Mouse (Mus musculus): ENCODE data around the gene Tsr1.

DNA sequence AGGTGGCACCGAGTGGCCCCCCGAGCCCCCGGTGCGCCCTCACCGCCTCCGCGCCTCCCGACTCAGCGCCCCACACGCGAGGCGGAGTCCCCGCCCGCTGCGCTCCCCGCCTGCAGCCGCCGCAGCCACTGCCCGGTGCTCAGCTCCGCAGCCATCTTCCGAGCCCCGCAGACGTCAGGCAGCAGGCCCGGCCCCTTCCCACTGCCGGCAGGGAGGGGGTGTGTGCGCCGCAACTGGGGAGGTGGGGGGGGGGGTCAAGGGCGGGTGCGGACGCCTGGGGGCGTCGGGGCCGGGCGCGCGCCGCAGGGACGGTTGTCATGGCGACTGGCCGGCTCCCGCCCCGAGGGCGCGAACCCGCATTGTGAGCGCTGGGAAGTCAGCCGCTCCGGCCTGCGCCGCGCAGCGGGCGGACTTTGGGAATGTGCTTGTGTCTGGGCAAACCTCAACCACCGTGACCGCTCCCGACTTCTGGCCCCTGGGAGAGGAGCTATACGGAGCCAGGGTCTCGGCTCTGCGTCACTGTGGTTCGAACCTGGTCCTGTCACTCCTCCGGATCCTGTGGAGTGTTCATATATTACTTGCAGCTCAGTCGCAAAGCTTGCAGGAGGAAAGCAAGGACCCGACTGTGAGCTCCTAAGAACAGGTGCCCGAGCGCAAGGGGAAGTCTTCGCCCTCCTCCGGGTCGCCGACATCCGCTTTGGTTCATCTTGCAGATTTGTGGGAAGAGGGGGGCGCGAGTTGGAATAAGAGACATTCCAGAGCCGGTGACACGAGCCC is 782 bp upstream of the Tsr1 start, which contains the start of gene Sgsm2:
- TF ChIP-seq CTCF (IDR thresholded peaks at IDR 0.05; ENCODE audit: extremely low read depth, insufficient read depth, insufficient read length, insufficient replicate concordance), result no peak
- TF ChIP-seq POLR2A (IDR thresholded peaks at IDR 0.05; ENCODE audit: low read depth, low read length), result no peak
